Mouse (Mus musculus): ENCODE measurements around the gene Apoa4.

Apoa4 gene

DNA sequence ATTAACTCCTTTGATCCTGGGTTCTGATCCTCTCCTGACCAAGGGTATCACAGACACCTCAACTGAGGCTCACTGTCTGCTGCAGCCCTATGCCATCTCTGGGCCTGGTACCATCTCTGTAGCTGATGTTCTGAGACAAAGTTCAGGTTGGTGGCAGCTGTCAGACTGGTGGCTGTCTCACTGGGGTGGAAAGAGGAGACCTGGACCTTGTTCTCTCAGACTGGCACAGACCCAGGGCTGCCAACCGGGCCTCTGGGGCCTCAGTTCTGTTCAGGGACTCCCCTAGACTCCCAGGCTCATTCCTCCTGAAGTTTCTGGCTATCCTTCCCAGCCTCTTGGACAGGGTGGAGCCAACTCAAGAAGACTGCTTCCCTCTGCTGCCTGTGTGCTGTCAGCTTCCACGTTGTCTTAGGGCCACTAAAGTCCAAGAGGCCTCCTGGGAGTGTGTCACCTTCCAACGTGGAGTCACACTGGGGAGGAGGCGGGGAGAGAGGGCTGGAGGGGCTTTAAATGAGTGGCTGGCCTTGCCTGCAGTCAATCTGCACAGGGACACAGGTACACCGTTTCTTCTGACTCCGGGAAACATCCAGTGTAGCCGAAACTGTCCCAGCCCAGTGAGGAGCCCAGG lies at the start of gene Apoa4:
Gene Apoa4 (plus strand): TSS at position 171 of the 628 bp plus-strand sequence.
- no peak for DNase-seq (ENCODE audit: low spot score in 2 of 2)

DNA sequence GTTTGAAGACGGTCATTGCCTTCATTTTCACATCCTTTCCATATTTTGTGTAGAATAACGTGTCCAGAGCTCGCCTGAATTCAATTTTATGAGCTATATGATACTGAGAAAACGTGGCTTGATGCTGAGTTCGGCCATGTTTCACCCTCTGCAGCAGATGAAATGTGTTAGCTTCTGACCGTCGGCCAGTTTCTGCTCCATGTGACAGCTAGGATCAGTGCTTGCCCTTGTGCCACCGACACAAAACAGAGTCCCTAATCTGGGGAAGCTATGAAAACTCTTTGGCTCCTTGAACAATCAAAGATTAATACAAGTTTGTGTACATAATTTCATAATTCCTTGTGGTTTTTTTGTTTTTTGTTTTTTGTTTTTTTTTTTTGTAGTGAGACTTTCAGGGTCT lies 49.3 kb upstream of the Apoa4 start:
- no peak for DNase-seq (ENCODE audit: low spot score in 2 of 2)

DNA sequence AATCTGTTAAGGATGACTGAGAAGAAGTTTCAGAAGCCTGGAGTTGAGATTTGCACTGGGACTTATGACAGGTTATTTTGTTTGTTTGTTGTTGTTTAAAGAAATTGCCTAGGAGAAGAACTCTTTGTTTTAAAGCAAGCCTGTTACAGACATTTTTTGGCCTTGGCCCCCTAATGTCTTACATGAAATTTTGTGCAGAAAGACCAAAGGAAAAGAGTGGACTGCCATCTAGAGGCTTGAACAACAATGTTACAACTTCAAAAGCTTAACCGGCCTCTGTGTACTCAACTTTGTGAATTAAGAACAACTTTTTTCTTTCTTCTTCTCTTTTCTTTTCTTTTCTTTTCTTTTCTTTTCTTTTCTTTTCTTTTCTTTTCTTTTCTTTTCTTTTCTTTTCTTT lies 48.9 kb upstream of the Apoa4 start:
- peak in 1 of 2 experiments; percentile 49 for DNase-seq (ENCODE audit: low spot score in 2 of 2)

DNA sequence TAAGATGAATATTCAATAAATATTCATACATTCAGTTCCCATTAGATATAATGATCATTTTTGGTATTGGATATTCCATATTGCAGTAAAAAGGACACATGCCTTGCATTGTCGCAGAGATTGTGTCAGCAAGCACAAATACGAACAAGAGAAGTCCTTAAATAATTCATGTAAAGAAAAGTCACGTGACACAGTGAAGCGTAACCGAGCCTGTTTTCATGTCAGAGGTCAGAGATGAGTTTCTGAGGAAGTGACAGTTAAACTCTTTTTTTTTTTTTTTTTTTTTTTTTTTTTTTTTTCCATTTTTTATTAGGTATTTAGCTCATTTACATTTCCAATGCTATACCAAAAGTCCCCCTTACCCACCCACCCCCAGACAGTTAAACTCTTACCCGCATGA lies 47.9 kb upstream of the Apoa4 start:
- DNase-seq (ENCODE audit: low spot score in 2 of 2): no peak

GRCm38 (mm10) chr9:46194809-46195208 lies 45.7 kb upstream of the Apoa4 start:
- DNase-seq (ENCODE audit: low spot score in 2 of 2): no peak

GRCm38 (mm10) chr9:46196699-46197169 lies 43.8 kb upstream of the Apoa4 start:
- peak; percentile 78 to 84 for DNase-seq (ENCODE audit: low spot score in 2 of 2)

DNA sequence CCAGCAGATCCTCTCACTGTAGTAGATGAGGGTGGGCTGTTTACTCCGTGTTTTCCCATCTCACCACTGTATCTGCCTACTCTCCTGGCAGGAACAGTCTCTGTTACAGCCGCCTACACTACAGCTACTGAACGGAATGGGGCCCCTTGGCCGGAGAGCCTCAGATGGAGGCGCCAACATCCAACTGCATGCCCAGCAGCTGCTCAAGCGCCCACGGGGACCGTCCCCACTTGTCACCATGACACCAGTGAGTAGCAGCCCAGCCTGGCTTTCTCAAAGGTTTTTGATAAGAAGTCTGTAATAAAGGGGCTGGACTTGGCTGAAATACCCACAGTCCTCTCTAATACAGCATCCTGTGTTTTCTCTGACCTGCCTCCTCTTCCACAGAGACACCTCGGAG lies 42.0 kb upstream of the Apoa4 start:
- peak; percentile 50 to 52 for DNase-seq (ENCODE audit: low spot score in 2 of 2)

DNA sequence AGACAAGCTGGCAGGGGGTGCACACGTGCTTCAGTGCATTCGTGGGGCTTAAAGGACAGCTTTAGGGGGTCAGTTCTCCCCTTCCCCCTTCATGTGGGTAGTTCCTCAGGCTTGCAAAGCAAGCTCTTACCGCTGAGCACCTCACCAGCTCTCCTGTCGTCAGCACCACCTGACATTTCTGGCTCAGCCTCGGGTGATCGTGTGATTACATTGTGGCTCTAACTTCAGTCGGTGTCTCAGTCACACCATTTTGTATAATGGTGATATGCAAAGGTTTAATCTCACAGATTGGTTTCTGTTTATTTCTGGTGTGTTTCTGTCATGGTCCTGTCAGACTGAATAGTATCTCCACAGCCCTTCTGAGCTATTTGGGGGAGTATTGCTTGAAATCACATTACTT lies 41.6 kb upstream of the Apoa4 start:
- no peak for DNase-seq (ENCODE audit: low spot score in 2 of 2)

GRCm38 (mm10) chr9:46199609-46200008 lies 40.9 kb upstream of the Apoa4 start:
- no peak for DNase-seq (ENCODE audit: low spot score in 2 of 2)

- DNase-seq (ENCODE audit: low spot score in 2 of 2): no peak
Observed at GRCm38 (mm10) chr9:46206834-46207500, 33.5 kb upstream of the Apoa4 start.

GRCm38 (mm10) chr9:46207501-46207869 lies 33.0 kb upstream of the Apoa4 start:
- no peak for DNase-seq (ENCODE audit: low spot score in 2 of 2)

DNA sequence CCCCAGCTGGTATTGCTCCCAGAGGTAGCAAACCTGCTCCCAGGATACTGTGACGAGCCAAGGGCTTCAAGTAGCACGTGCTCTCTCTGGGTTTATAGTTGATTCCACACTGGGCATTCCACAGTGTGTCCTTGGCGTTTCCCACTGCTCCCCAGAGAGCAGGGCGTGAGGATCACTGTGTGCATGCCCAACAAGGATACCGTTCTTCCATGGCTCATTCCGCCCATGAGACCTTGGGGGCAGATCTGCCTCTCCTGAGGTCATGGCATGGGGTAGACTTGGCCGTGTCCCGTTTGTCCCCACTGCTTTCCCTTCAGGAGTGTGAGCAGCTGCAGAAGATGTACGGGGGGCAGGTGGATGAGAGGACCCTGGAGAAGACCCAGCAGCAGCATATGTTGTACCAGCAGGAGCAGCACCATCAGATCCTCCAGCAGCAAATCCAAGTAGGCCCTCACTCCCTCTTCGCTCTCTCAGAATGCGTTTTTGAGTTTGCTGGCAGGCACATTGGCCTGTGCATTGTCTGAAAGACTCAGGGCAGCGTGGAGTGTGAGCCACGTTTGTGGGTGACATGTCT lies 32.0 kb upstream of the Apoa4 start:
- no peak for DNase-seq (ENCODE audit: low spot score in 2 of 2)

- no peak for DNase-seq (ENCODE audit: low spot score in 2 of 2)
Observed at GRCm38 (mm10) chr9:46210473-46210872, 30.0 kb upstream of the Apoa4 start.

DNA sequence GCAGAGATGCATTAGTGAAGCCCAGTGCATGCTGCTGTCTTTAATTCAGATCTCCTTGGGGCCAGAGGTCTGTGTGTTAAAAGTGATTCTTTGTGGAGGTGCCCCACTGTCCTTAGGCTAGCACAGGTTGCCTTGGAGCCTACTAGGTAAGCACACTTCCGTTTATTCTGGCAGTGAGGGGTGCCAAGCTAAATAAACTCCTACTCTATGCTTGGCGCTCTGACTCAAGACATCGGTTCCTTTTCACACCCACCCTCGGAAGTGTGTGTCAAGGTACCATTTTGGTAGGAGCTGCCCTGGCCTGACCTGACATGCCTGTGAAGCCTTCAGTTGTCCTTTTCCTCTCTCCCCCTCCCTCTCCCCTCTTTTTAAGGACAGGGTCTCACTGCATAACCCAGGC lies 26.2 kb upstream of the Apoa4 start:
- DNase-seq (ENCODE audit: low spot score in 2 of 2): no peak

DNA sequence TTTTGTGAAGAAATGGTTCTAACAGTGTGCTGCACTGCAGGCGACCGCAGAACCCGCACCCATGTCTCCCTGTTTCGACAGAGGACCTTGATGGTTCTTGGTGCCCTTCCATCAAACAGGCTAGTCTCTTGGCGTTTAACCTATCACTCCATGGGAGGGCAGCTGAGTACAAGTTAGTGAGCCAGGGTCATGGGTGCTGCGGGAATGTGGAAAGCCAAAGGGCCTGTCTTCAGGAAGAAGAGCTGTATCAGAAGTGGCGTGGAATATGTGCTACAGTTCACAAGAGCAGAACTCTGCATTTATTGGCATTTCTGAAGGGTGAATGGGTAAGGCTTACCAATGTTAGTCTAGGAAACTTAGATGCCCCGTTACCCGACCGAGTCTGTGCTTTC lies 25.6 kb upstream of the Apoa4 start:
- DNase-seq (ENCODE audit: low spot score in 2 of 2): no peak

DNA sequence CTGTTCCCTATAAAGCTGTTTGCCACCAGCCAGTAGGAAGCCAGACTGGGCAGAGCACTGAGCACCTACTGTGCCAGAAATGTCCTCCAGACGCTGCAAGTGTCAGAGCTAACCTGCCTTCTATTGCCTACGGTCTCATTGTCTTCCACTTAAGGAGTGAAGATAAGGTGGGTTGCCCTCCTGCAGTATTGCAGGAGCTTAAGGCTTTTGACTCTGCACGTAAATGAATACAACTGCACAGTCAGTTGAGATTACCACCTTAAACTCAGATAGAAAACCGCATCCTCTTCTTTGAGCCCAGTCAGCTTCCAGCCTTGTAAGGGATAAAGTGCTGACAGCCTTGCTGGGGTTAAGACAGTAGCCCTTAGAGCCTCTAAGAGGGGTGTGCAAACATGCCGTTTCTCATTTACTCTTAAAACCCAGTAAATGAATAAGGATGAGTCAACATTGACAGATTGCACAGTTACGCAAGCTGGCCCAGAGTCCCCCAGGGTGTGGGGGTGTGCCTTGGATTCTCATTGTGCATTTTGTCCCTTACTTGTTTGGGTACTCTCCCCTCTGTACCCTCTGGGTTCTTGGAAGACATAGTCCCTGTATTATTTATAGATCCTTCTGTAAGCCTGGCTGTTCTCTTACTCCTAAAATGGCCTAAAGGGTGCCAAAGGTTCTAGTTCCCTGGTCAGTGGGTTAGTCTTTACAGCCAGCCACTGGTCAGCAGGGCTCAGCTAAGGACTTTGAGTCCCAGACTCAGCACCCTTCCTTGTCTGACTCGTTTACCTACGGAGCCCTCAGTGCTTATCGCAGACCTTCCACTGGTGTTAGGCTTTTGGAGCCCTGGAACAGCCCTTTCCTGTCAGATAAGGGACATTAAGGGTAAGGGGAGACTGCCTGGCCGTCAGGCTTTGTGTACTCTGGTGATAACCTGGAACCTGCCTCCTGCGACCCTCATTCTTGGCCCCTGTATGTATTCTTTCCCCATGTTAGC lies 24.9 kb upstream of the Apoa4 start:
- DNase-seq (ENCODE audit: low spot score in 2 of 2): peak; percentile 34 to 48

GRCm38 (mm10) chr9:46216744-46217470 lies 23.6 kb upstream of the Apoa4 start:
- no peak for DNase-seq (ENCODE audit: low spot score in 2 of 2)

GRCm38 (mm10) chr9:46218176-46218575 lies 22.3 kb upstream of the Apoa4 start:
- no peak for DNase-seq (ENCODE audit: low spot score in 2 of 2)

DNA sequence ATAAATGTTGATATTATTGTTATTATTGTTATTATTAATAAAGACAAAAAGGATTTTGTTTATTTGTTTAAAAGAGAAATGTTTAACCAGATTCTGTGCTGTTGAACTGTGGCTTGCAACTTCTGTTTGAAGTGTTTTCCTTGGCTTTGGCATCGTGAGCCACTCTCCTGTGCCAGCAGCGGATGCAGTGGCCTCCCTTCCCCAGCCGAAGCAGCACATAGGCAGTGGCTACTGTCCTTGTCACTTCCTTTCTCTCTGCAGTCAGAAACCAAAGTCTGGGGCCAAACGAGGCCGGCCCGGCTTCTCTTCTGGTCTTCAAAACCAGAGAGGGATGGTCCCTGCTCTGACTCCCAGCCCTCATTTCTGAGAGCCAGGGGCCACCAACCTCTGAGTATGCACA lies 17.4 kb upstream of the Apoa4 start:
- peak; percentile 23 to 30 for DNase-seq (ENCODE audit: low spot score in 2 of 2)

- no peak for DNase-seq (ENCODE audit: low spot score in 2 of 2)
Observed at GRCm38 (mm10) chr9:46224101-46224500, 16.4 kb upstream of the Apoa4 start.

DNA sequence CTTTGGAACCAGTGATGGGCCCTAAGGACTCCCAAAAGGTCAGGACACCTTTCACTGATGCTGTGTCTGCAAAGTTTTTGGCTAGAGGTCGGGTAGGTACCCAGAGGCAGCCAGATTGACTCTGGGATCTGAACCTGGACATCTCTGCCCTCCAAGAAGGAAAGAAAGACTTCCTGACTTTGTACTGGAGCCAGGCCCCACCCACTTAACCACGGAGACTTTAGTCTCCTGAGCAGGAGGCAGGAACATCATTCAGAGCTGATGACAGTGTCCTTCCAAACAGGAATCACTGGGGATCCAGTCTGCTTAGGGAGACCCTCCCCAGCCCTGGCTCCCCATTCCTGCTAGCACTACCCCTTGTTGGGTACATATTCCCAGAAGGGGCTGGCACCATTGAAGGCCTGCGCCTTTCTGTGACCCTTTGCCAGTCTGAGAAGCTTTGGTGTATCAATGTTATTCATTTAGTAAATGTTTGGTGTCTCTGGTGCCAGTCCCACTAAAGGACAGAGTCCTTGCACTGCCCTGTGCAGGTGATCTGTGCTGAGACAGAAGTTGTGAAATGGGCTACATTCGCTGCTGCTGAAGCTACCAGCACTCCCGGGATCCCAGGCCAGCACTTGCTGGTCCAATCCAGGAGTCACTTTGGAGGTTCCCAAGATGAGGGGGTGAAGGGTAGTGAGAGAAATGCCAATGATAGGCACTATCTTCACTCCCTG lies 15.4 kb upstream of the Apoa4 start:
- no peak for DNase-seq (ENCODE audit: low spot score in 2 of 2)

Measured in heart, adult 9 months (tissue).